Mouse (Mus musculus) brain, embryonic 14.5 days (tissue): ENCODE results near the gene Gm11444.

Experiments used
- CTCF ChIP-seq: fragments of 200-500 bp; IDR thresholded peaks from 2 replicates; pipeline ENCODE4 v1.5.1; 2012; ENCODE audit warnings: inconsistent platforms, mild to moderate bottlenecking, moderate library complexity, borderline replicate concordance; ENCODE audit not compliant: insufficient read depth, insufficient read length; ENCODE audit errors: extremely low read depth
- POLR2A ChIP-seq: fragments of 200-500 bp; IDR thresholded peaks from 2 replicates; pipeline ENCODE4 v1.6.1; 2012; ENCODE audit warnings: mild to moderate bottlenecking, inconsistent platforms, borderline replicate concordance; ENCODE audit not compliant: poor library complexity, insufficient read depth, insufficient read length, severe bottlenecking; ENCODE audit errors: extremely low read depth

DNA sequence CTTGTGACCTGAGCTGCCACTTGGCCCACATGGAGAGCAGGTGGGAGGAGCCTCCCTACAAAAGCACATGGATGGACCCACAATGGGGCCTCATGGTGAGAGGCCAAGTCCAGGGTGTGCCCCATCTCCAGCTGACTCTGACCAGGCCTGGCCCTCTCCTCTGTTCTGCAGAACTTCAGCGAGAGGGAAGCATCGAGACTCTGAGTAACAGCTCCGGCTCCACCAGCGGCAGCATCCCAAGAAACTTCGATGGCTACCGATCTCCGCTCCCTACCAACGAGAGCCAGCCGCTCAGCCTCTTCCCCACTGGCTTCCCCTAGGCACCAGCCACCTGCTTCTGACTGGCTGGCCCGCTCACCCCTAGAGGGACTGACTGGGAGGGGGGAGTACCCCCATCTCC is 25.1 kb downstream of the Gm11444 start:
- no peak for TF ChIP-seq CTCF
- no peak for TF ChIP-seq POLR2A
